Mouse (Mus musculus): ENCODE measurements at regions not wholly inside any gene's neighbourhood (a gene's known extent, or its start where the extent isn't known, plus 50 kb on each side); places are given as distances from the start of the nearest gene placed in this dataset.
"Not testable (repeated sequence)": the region's sequence is repeated elsewhere in the genome, so short reads cannot be mapped to it uniquely, and the experiment has no call there.

- 12% methylated on average over 7 of the region's 7 CpGs for WGBS
- H3K27ac ChIP-seq (replicated peaks; ENCODE audit: low read depth, low read length), result no peak overlapping the region
Observed at GRCm38 (mm10) chr14:61757823-61758175, 150.5 kb downstream of the Kcnrg start.

DNA sequence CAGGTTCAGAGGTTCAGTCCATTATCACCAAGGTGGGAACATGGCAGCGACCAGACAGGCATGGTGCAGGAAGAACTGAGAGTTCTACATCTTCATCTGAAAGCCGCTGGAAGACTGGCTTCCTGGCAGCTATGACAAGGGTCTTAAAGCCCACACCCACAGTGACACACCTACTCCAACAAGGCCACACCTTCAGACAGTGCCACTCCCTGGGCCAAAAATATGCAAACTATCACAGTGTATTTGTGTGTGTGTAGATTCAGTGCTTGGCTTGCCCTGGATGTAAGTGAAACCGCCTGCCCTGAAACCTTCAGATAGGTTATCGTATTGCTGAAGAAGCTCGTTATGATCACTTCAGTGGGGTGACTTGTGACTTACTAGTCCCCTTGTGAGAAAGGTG lies 151.3 kb downstream of the Kcnrg start:
- Histone ChIP-seq H3K4me1 (ENCODE audit: control insufficient read depth, insufficient read depth, low read length) (peaks cover 9% of the 10 kb centered on the region), H3K9ac (replicated peaks; ENCODE audit: low read length) (no peak overlapping the region), H3K27me3 (ENCODE audit: control insufficient read depth, insufficient read depth, low read length) (no peaks in the 10 kb centered on the region), H3K27ac (replicated peaks; ENCODE audit: low read depth, low read length) (no peak overlapping the region), H3K36me3 (ENCODE audit: control insufficient read depth, insufficient read depth, low read length) (no peaks in the 10 kb centered on the region), H3K9me3 (ENCODE audit: control insufficient read depth, low read length) (no peaks in the 10 kb centered on the region), H3K4me3 (replicated peaks; ENCODE audit: low read depth, low read length) (no peak overlapping the region), H3K4me2 (ENCODE audit: low read length) (no peak overlapping the region)
- ATAC-seq (ENCODE audit: low FRiP score, low TSS enrichment) (no peak), DNase-seq (no peak)
- WGBS, result 91% methylated on average over 5 of the region's 5 CpGs

More at GRCm38 (mm10) chr14:61757823-61758175, 150.5 kb downstream of the Kcnrg start:
- Histone ChIP-seq H3K27me3 (ENCODE audit: control insufficient read depth, insufficient read depth, low read length) (no peaks in the 10 kb centered on the region), H3K4me3 (replicated peaks; ENCODE audit: low read depth, low read length) (peak overlapping the region; percentile 9; the same call in 1 of the 2 replicates), H3K4me2 (ENCODE audit: low read length) (peak overlapping the region; percentile 48), H3K9me3 (ENCODE audit: control insufficient read depth, low read length) (no peaks in the 10 kb centered on the region), H3K4me1 (ENCODE audit: control insufficient read depth, insufficient read depth, low read length) (peaks cover 9% of the 10 kb centered on the region), H3K9ac (replicated peaks; ENCODE audit: low read length) (peak overlapping the region; percentile 2; the same call in 1 of the 2 replicates), H3K36me3 (ENCODE audit: control insufficient read depth, insufficient read depth, low read length) (no peaks in the 10 kb centered on the region)
- ATAC-seq (ENCODE audit: low FRiP score, low TSS enrichment), result no peak
- peak; percentile 49 for DNase-seq

- not testable (repeated sequence) for H3K9ac ChIP-seq (replicated peaks; ENCODE audit: low read length); H3K27me3 ChIP-seq (ENCODE audit: control insufficient read depth, insufficient read depth, low read length); DNase-seq; H3K4me1 ChIP-seq (ENCODE audit: control insufficient read depth, insufficient read depth, low read length); H3K27ac ChIP-seq (replicated peaks; ENCODE audit: low read depth, low read length); H3K36me3 ChIP-seq (ENCODE audit: control insufficient read depth, insufficient read depth, low read length); H3K4me3 ChIP-seq (replicated peaks; ENCODE audit: low read depth, low read length); ATAC-seq (ENCODE audit: low FRiP score, low TSS enrichment); H3K9me3 ChIP-seq (ENCODE audit: control insufficient read depth, low read length); H3K4me2 ChIP-seq (ENCODE audit: low read length)
- 89% methylated on average over 12 of the region's 12 CpGs for WGBS
Observed at GRCm38 (mm10) chr14:61760176-61760575, 152.9 kb downstream of the Kcnrg start.

DNA sequence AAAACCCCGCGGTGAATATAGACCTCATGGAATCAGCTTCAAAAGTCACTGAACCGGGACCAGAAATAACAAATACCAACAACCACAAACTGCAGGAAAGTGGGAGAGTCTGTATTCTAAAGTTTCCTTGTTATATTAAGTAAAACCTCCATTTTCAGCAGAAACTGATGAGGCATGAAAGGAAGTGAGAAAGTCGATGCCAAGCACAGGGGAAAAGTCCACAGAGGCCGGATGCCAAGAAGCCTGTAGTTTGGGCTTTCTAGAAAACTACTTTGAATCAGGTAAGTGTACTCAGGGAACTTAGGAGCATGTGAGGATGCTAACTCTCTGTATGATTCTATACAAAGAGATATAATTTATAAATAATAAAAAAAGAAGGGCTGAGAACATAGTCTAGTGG lies 154.8 kb downstream of the Kcnrg start:
- DNase-seq (no peak), ATAC-seq (ENCODE audit: low FRiP score, low TSS enrichment) (no peak)
- WGBS, result 90% methylated on average over 5 of the region's 5 CpGs
- H3K27ac ChIP-seq (replicated peaks; ENCODE audit: low read depth, low read length), result no peak overlapping the region
- no peak overlapping the region for H3K4me2 ChIP-seq (ENCODE audit: low read length)
- no peak overlapping the region for H3K4me3 ChIP-seq (replicated peaks; ENCODE audit: low read depth, low read length)
- no peaks in the 10 kb centered on the region for H3K36me3 ChIP-seq (ENCODE audit: control insufficient read depth, insufficient read depth, low read length)
- no peaks in the 10 kb centered on the region for H3K27me3 ChIP-seq (ENCODE audit: control insufficient read depth, insufficient read depth, low read length)
- no peak overlapping the region for H3K9ac ChIP-seq (replicated peaks; ENCODE audit: low read length)
- peaks cover 6% of the 10 kb centered on the region for H3K4me1 ChIP-seq (ENCODE audit: control insufficient read depth, insufficient read depth, low read length)
- no peaks in the 10 kb centered on the region for H3K9me3 ChIP-seq (ENCODE audit: control insufficient read depth, low read length)

GRCm38 (mm10) chr14:61769881-61770280 lies 162.6 kb downstream of the Kcnrg start:
- Histone ChIP-seq H3K4me1 (ENCODE audit: control insufficient read depth, insufficient read depth, low read length) (no peaks in the 10 kb centered on the region), H3K9me3 (ENCODE audit: control insufficient read depth, low read length) (no peaks in the 10 kb centered on the region), H3K4me2 (ENCODE audit: low read length) (no peak overlapping the region), H3K9ac (replicated peaks; ENCODE audit: low read length) (no peak overlapping the region), H3K27ac (replicated peaks; ENCODE audit: low read depth, low read length) (no peak overlapping the region), H3K36me3 (ENCODE audit: control insufficient read depth, insufficient read depth, low read length) (no peaks in the 10 kb centered on the region), H3K27me3 (ENCODE audit: control insufficient read depth, insufficient read depth, low read length) (no peaks in the 10 kb centered on the region), H3K4me3 (replicated peaks; ENCODE audit: low read depth, low read length) (no peak overlapping the region)
- DNase-seq (no peak), ATAC-seq (ENCODE audit: low FRiP score, low TSS enrichment) (no peak)
- WGBS, result 83% methylated on average over 5 of the region's 5 CpGs

GRCm38 (mm10) chr14:61774171-61774570 lies 166.9 kb downstream of the Kcnrg start:
- Histone ChIP-seq H3K9ac (replicated peaks; ENCODE audit: low read length) (no peak overlapping the region), H3K4me1 (ENCODE audit: control insufficient read depth, insufficient read depth, low read length) (no peaks in the 10 kb centered on the region), H3K27ac (replicated peaks; ENCODE audit: low read depth, low read length) (no peak overlapping the region), H3K27me3 (ENCODE audit: control insufficient read depth, insufficient read depth, low read length) (no peaks in the 10 kb centered on the region), H3K4me2 (ENCODE audit: low read length) (no peak overlapping the region), H3K9me3 (ENCODE audit: control insufficient read depth, low read length) (no peaks in the 10 kb centered on the region), H3K4me3 (replicated peaks; ENCODE audit: low read depth, low read length) (no peak overlapping the region), H3K36me3 (ENCODE audit: control insufficient read depth, insufficient read depth, low read length) (no peaks in the 10 kb centered on the region)
- WGBS, result 83% methylated on average over 3 of the region's 3 CpGs
- no peak for ATAC-seq (ENCODE audit: low FRiP score, low TSS enrichment)
- no peak for DNase-seq

DNA sequence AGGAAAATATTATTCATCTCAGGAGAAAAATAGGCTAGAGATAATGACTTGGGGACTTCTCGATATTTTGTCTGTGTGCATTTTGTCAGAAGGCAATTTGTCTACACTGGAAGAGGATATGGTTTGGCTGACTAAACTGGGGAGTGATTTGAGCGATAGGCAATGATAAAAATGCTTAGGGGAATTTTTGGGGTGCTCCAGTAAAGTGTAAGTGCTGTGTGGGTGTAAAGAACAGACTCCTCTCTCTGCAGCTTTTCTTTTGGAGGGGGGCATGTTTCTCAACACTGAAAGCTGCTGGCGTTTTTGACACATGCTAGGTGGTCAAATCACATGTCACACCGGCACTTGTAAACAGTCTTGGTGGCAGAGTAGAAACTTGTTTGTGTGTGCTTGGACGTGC lies 171.4 kb downstream of the Kcnrg start:
- no peak overlapping the region for H3K9ac ChIP-seq (replicated peaks; ENCODE audit: low read length)
- H3K9me3 ChIP-seq (ENCODE audit: control insufficient read depth, low read length), result no peaks in the 10 kb centered on the region
- H3K36me3 ChIP-seq (ENCODE audit: control insufficient read depth, insufficient read depth, low read length), result no peaks in the 10 kb centered on the region
- H3K4me2 ChIP-seq (ENCODE audit: low read length), result no peak overlapping the region
- ATAC-seq (ENCODE audit: low FRiP score, low TSS enrichment) (no peak), DNase-seq (no peak)
- H3K27me3 ChIP-seq (ENCODE audit: control insufficient read depth, insufficient read depth, low read length), result no peaks in the 10 kb centered on the region
- 90% methylated on average over 5 of the region's 5 CpGs for WGBS
- no peaks in the 10 kb centered on the region for H3K4me1 ChIP-seq (ENCODE audit: control insufficient read depth, insufficient read depth, low read length)
- H3K4me3 ChIP-seq (replicated peaks; ENCODE audit: low read depth, low read length), result no peak overlapping the region
- no peak overlapping the region for H3K27ac ChIP-seq (replicated peaks; ENCODE audit: low read depth, low read length)

GRCm38 (mm10) chr14:61783206-61783605 lies 175.9 kb downstream of the Kcnrg start:
- Histone ChIP-seq H3K27ac (replicated peaks; ENCODE audit: low read depth, low read length) (no peak overlapping the region), H3K4me2 (ENCODE audit: low read length) (no peak overlapping the region), H3K36me3 (ENCODE audit: control insufficient read depth, insufficient read depth, low read length) (no peaks in the 10 kb centered on the region), H3K27me3 (ENCODE audit: control insufficient read depth, insufficient read depth, low read length) (no peaks in the 10 kb centered on the region), H3K4me3 (replicated peaks; ENCODE audit: low read depth, low read length) (no peak overlapping the region), H3K4me1 (ENCODE audit: control insufficient read depth, insufficient read depth, low read length) (no peaks in the 10 kb centered on the region), H3K9ac (replicated peaks; ENCODE audit: low read length) (no peak overlapping the region), H3K9me3 (ENCODE audit: control insufficient read depth, low read length) (no peaks in the 10 kb centered on the region)
- WGBS, result 79% methylated on average over 3 of the region's 3 CpGs
- DNase-seq, result no peak
- no peak for ATAC-seq (ENCODE audit: low FRiP score, low TSS enrichment)

GRCm38 (mm10) chr14:61784609-61785008 lies 177.4 kb downstream of the Kcnrg start:
- Histone ChIP-seq H3K36me3 (ENCODE audit: control insufficient read depth, insufficient read depth, low read length) (no peaks in the 10 kb centered on the region), H3K27ac (replicated peaks; ENCODE audit: low read depth, low read length) (no peak overlapping the region), H3K4me2 (ENCODE audit: low read length) (no peak overlapping the region), H3K4me1 (ENCODE audit: control insufficient read depth, insufficient read depth, low read length) (no peaks in the 10 kb centered on the region), H3K9me3 (ENCODE audit: control insufficient read depth, low read length) (no peaks in the 10 kb centered on the region), H3K9ac (replicated peaks; ENCODE audit: low read length) (no peak overlapping the region), H3K27me3 (ENCODE audit: control insufficient read depth, insufficient read depth, low read length) (no peaks in the 10 kb centered on the region), H3K4me3 (replicated peaks; ENCODE audit: low read depth, low read length) (no peak overlapping the region)
- DNase-seq (no peak), ATAC-seq (ENCODE audit: low FRiP score, low TSS enrichment) (no peak)
- WGBS, result 77% methylated on average over 4 of the region's 4 CpGs
